Mouse (Mus musculus) lung, postnatal 10 days (tissue): ENCODE measurements around the gene Ankrd9.
A peak's percentile ranks its signal among the peaks of the same experiment; 100 is the strongest.

Experiments
- DNase-seq: peaks from one replicate; pipeline ENCODE4 v3.0.0; 2021

Gene Ankrd9

GRCm38 (mm10) chr12:110953900-110954299, 24.9 kb downstream of the Ankrd9 start:
- no peak for DNase-seq

GRCm38 (mm10) chr12:110953443-110953842, 25.4 kb downstream of the Ankrd9 start:
- DNase-seq, result no peak

- no peak for DNase-seq
These were observed 26.0 kb downstream of the Ankrd9 start for GRCm38 (mm10) chr12:110952628-110953385.

- DNase-seq, result no peak
These were observed 27.6 kb downstream of the Ankrd9 start for GRCm38 (mm10) chr12:110951236-110951635.

GRCm38 (mm10) chr12:110950151-110950550, 28.7 kb downstream of the Ankrd9 start:
- DNase-seq, result no peak

GRCm38 (mm10) chr12:110949410-110949809, 29.4 kb downstream of the Ankrd9 start:
- no peak for DNase-seq

GRCm38 (mm10) chr12:110948910-110949201, 30.0 kb downstream of the Ankrd9 start:
- no peak for DNase-seq

- DNase-seq, result no peak
These were observed 30.5 kb downstream of the Ankrd9 start for GRCm38 (mm10) chr12:110948082-110948909.

GRCm38 (mm10) chr12:110946216-110946615, 32.6 kb downstream of the Ankrd9 start:
- DNase-seq, result no peak

GRCm38 (mm10) chr12:110940869-110941268, 38.0 kb downstream of the Ankrd9 start:
- no peak for DNase-seq

GRCm38 (mm10) chr12:110939385-110939784, 39.5 kb downstream of the Ankrd9 start:
- no peak for DNase-seq

GRCm38 (mm10) chr12:110937496-110937895, 41.3 kb downstream of the Ankrd9 start:
- DNase-seq, result no peak

GRCm38 (mm10) chr12:110935983-110936620, 42.7 kb downstream of the Ankrd9 start:
- peak; percentile 89 for DNase-seq

- DNase-seq, result no peak
These were observed 46.0 kb downstream of the Ankrd9 start for GRCm38 (mm10) chr12:110932820-110933219.
